Mouse (Mus musculus) frontal cortex, postnatal 14 days (tissue): Measurements from ENCODE around the gene Begain.
A peak's percentile ranks its signal among the peaks of the same experiment; 100 is the strongest.

ENCODE experiments used
- DNase-seq, 2 experiments: peaks; one replicate each; pipeline ENCODE4 v3.0.0; 2022; ENCODE audit warnings: low spot score in 2 of 2

Gene Begain

DNA sequence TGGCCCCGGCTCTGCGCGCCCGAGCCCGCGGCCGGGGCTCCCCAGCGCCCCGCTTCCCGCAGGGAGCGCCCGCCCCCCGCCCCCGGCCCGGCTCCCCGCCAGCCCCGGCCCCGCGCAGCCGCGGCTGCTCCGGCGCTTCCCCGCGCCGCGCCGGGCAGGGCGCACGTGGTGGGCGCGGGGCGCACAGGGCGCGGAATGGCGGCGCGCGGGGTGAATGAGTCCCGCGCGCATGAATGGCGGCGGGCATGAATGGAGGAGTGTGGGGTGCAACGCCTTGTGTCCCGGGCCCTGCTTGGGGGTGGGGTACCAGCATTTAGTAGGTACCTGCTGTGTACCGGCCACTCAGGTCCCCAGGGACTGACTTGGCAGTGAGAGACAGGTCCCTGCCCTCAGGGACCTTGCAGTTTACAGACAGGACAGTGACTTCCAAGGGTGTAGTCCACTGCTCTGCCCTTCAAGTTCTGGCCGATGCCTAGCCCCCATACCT lies at the start of gene Begain:
Gene Begain, minus strand, starts transcription at position 51 of the 487 bp plus-strand sequence.
- DNase-seq = no peak

DNA sequence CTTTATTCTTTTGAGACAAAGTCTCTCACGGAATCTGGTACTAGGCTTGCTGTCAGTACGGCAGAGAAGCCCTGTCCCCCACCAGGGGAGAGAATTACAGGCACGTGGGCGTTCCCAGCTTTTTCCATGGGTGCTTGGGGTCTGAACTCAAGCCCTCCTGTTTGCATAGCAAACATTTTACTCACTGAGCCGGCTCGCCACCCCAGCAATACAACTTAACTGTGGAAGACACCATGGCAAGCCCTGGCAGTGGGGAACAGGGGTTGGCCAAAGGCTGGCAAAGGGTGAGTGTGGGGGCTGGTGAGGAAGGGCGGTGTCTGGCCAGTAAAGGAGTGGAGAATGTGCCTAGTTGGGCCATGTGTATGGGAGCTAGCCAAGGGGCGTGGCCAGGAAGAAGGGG lies 47.7 kb upstream of the Begain start:
- DNase-seq = no peak

DNA sequence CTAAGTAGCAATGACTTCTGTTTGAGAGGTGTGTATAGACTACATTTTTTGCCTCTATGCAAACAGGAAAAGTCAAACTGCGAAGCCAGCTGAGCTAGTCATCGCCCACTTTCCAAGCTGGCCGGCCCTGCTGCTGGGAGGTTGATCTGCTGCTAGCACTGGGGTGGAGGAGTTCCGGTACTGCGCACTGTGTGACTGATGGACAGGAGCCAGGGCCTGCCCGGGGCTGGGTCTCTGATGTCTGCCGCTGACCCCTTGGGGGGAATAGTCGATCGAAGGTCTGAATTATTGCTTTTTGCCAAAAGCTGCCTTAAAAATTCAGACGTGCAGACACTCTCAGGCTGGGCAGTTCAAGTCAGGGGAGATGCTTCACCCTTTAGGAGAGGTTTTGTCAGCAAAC lies 47.1 kb upstream of the Begain start:
- no peak for DNase-seq

DNA sequence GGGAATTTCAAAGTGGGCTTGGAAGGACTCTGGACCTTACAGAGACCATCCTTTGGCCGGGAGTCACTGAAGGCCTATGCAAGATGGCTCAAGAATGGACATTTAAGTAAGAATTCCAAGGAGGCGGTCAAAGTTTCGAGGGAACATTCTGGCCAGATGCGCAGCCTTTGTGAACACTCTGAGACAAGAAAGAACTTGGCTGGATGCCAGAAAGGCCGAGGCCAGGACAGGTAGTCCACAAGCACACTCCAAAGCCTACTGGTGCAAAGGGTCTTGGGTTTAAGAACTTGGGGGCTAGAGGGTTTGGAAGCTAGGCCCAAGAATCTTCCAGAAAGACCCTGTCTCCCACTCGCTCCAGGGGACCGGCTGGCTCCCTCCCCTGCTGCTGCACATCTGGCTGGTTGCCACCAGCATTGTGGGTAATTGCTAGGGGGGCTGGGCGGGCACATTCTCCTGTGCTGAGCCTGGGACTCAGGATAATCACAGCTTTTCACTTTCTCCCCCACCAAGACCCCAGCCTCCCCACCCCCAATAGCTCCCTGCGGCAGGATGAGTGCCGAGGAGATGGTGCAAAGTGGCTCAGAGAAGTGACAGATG lies 45.1 kb upstream of the Begain start:
- peak in 1 of 2 experiments; percentile 7 for DNase-seq

DNA sequence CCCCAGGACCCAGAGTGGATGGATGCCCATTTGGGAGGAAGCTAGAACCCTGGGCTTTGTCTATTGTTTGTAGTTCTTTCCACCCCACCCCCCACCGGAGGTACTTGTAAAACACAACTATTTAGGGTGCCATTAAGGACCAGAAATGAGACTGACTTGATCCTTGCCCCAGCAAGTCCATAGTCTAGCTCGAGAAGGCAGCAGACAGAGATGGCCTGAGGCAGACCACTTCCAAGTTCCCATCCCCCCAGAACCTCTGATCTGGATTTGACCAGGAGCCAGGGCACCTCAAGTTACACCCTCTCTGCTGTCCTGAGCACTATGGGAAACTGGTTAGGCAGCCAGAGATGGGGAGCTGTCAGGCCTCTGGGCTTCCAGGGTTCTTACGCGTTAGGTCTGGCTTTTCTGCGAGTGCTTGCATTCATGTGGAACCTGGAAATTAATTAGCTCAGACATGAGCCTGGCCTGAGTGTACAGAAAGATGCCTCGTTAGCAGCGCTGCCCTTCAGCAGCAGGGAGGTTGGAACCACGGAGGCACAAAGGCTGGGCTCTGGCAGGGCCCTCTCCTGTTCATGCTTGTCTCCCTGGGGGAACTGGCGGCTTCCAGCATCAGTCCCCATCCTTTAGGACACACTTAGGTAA lies 44.5 kb upstream of the Begain start:
- DNase-seq = no peak

DNA sequence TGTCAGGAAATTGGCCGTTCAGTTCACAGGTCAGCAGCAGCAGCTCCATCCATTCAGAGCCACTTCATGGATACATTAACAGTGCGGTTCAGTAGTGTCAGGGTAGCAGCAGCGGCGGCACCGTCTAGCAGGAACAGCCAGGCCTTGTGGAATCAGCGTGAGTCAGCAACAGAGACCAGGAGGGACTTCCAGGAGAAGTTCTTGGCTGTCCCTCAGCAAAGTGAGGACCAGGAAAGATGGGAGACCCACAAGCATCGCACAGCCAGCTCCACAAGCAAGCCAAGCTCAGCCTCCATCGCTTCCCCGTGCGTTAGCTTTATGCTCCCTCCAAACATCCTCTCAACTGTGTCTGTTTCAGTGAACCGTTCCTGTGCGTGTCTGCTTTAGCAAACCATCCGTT lies 40.9 kb upstream of the Begain start:
- no peak for DNase-seq

DNA sequence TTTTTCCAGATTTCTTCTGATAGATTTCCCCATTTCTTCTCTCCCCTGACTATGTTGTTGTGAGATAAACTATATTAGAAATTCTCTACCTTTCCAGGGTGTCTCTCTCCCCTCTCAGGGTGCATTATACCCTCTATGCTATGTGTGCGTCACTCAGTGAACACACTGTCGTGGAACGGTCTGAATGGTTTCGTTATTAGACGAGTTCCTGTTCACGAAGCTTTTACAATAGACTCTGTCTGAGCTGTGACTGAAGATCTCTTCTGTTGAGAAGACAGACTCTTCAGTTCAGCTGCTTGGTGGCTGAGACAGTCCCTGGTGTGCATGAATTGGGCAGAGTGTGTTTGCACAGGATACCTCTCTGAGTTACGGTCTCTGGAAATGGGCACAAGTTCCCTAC lies 32.4 kb upstream of the Begain start:
- DNase-seq = no peak

DNA sequence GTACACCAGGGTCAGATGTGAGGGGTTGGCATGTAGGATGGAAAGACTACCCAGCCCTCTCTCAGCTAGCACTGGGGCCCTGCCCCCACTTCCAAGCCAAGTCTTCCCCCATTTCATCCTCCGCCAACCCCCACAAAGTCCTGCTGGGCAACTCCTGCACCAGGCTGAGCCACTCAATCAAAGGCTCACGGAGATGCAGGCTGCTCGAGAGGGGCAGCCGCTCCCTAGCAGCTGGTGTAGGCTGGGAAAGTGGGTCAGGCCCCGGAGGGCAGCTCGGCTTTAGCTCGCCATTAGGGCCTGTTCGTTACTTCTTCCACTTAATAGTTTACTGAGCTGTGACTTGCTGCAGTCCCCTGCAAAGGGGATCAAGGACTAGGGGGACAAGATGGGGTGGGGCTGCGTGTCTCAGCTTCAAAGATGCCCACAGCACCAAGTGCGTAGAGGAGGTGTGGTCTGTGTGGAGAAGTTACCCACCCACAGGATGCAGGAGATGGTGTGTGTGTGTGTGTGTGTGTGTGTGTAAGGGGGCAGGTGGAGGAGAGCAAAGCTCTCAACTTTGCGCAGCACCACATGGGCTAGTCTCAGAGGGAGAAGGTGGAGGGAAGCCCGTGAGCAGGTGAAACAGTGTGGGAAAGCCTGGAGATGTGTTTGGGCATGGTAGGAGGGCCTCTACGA lies 22.6 kb upstream of the Begain start:
- DNase-seq = no peak

DNA sequence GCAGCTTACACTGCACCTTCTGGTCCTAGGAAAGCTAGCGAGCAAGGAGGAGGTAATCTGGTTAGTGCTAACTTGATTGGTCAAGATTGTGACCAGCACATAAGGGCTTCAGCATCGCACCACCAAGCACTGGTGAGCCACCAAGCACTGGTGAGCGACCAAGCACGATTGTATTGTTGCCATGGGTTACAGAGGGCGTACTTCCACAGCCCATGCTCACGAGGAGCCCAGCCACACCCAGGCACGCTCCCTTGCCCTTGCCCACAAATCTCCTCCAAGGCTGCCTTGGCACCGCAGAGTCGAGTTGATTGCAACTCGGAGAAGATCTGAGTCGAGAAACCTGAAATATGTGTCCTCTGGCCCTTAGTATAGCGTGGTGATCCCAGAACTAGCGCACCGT lies 22.0 kb upstream of the Begain start:
- DNase-seq = no peak

DNA sequence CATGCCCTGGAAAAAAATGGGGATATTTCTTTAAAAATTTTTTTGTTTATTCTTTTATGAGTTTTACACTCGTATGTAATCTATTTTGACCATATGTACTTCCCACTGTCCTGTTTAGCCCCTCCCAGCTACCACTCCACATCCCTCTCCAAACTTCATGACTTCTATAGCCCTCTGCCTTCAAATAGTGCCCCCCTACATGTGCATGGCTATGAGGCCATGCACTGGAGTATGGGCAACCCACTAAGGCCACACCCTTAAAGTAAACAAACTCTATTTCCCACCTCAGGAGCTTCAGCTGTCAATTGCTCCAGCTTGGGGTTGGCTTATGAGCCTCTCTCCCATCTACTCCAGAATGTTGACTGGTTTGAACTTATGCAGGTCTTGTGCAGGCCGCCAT lies 18.1 kb upstream of the Begain start:
- no peak for DNase-seq

DNA sequence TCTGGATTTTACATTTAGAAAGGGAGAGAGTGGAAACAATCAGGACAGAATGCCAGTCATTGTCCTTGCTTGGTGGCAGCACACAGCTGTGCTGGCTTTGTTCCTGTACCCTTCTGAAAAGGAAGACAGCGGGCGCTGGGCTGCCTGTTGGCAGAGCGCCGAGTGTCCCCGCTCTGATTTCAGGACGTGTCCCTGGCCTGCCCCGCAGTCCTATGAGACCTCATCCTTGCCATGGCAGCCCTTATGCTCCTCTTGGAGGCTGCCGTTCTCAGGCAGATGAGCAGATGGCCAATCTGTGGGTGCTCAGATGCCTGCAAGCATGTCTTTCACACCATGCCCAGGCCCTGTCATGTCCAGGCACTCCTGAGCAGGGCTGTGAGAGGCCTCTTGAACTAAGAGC lies 17.7 kb upstream of the Begain start:
- no peak for DNase-seq

DNA sequence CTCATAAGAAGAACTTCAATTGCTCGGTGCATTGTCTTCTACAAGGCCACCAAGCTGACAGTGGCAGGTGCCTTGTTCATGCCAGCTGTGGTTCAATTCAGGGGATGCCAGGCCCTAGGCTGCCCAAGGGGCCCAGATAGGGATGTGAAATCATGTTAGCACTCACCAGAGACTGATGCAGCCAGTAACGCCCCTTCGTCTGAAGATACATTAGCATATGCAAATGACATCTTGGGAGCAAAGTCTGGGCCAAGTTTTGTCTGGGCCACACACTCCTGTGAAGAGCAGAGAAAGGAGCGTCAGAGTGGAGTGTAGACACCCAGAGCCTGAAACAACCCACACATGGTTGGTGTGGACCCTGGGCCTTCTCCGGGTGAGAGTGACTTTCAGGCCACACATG lies 17.0 kb upstream of the Begain start:
- no peak for DNase-seq

DNA sequence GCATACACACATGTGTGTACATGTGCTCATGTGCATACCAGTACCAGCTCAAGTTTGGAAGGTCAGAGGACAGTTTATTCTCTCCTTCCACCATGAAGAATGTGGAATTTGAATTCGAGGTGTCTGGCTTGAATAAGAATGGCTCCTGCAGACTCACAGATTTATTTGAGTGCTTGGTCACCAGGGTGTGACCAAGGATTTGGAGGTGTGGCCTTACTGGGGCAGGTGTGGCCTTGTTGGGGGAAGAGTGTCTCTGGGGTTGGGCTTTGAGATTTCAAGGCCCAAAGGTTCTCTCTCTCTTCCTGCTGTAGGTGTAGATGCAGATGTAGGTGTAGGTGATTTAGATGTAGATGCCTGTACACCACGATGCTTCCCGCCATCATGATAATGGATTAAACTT lies 15.5 kb upstream of the Begain start:
- no peak for DNase-seq

DNA sequence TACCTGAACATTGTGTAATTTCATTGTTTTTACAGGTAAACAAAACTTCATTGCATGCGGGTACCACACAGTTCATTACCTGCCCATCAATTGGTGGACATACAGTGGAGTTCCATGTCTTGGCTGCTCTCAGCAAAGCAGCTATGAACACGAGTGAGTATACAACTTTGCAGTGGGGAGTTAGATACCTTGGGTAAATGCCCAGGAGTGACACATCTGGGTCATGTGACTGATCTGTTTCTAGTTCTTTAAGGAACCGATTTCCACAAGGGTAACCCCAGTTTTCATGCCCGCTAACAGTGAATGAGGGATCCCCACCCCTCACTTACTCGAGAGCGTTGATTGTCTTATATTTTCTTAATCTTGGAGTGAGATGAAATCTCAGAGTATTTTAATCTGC lies 9.0 kb upstream of the Begain start:
- DNase-seq = no peak

DNA sequence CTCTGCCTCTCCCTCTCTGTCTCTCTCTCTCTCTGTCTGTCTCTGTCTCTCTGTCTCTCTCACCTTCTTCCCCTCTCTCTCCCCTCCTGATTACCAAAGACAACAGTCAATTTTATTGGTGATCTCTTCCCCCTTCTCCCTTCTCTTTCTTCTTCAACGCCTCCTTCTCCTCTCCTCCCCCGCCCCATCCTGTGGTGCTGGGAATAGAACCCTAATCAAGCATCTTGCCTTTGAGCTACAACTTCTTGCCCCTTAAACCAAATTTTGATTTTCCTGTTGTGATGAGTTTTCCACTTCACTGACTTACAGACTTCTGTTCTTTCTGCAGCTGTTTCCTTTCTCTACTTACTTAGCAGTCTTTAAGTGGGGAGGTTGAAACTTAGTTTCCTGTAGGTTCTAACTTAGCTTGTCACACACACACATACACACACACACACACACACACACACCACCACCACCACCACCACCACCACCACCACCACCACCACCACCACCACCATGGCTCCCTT lies 6.8 kb upstream of the Begain start:
- no peak for DNase-seq

DNA sequence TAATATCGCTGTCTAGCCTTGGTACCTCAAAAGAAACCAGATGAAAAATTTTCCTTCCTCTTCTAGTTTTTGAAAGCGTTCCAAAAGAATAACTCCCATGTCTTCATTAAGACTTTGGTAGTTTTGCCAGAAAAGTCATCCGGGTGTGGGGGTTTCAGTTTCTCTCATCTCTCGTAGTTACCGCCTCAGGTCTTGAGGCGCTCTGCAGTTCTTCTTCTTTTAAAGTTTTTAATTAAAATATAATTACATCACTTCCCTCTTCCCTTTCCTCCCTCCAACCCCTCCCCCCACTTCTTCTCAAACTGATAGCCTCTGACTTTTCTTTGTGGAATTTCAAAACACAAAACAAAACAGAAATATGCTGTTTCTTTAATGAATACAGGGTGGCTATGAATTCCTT lies 6.1 kb upstream of the Begain start:
- no peak for DNase-seq

DNA sequence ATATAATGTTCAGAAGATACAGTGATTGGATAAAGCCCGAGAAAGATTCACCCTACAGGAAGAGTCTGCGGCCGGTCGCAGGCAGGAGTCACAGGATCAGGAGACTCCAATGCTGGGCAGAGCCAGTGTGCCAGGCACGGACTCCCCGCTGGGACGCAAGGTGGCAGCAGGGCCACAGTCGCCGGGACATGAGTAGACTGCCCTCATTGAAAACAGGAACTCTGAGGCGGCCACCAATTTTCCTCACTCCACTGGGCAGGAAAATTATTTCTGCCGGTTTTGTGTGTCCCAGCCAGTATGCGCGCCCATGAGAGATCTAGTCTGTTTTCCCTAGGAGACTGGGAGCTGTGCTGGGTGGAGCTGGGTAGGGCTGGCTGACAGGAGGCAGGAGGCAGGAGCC lies 3.2 kb upstream of the Begain start:
- DNase-seq = no peak

DNA sequence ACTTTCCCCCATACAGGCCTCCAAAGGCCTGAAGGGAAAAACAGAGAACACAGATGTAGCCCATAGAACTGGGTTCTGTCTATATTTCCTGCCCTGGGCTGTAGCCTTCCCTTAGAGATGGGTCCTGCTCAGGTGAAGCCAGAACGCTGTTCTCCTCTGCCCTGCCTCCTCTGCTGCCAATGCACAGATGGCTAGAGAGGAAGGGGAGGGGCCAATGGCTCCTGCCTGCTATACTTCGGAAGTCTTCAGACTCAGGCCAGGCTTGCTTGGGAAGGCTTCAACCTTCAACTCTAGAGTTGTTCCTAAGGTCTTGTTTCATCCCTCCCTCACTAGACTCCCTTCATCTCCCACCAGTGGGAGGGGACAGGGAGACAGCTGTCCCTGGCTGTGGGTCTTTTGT lies 1.7 kb upstream of the Begain start:
- DNase-seq = no peak

DNA sequence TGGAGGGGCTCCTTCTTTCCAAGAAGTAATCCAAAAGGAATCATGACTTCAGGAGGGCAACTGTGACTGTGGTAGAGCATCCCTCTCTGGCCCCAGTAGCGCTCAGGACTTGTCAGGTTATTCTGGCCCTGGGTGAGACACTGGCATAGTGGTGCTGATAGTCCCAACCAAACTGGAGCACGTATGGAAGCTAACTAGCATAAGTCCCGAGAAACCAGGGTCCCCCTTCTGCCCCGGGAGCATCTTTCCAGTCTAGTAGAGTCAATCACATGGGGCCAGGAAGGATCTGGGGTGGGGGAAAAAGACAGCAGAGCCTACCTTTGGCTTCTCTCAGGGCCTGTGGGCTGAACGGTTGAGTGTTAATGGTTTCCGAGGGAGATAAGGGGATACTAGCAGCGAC lies 721 bp upstream of the Begain start:
- DNase-seq = no peak

DNA sequence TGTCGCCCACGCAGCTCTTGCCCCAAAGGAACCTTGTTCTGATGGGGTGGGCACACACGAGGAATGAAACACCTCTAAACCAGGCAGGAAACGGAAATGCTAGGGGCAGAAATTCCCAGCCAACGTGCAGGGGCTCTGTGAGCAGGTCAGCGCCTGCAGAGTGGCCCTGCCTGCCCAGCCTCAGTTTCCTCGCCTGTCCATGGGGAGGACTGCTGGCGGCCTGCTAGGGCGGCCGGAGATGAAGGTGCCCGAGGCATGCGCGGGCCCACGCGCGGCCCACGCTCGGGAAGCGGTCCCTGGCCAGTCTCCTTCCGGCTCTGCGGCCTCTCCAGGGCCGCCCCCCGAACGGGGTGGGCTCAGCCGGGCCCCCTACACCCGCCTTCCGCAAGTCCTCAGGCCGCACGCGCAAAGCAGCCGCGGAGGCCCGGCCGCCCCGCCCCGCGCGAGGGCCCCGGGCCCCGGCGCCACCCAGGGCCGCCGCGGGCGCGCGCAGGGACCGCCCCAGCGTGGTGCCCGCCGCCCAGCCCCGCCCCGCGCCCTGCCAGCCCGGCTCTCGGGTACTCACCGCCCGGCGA lies 369 bp downstream of the Begain start:
- DNase-seq = peak in 1 of 2 experiments; percentile 36

DNA sequence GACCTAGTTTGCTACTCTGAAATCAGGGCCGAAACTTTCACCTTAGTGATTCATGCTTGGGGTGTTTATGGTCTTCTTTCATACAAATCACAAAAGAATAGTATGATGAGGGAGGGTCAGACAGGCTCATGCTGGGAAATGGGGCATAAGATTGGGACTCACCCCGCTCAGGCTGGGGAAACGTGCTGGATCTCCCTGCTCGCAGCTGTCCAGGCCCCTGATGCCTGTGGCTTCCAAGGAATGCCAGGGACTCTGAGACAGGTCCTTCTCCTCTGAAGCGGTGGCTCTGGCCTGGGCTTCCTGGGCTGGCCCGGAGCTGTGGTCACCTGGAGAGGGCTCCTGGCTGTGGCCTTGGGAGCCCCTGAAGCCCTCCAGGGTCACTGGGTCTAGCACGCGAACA lies 9.4 kb downstream of the Begain start:
- DNase-seq = no peak

DNA sequence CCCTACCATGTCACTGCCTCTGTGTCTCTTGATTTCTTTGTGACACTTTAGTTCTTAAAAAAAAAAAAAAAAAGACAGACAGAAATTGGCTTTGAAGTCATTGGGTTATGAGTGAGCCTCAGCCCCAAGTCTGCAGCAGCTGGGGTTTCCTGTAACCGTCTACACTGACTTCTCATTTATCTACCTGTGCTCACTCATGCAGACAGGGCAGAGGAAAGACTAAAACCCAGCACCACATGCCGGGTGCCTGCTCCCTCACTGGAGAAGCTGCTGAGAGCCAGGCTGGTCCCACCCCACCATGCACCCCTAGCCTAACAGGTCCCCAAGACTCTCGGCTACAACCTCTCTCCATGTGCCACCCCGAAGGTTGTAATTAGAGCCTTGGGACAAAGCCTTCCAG lies 10.3 kb downstream of the Begain start:
- DNase-seq = no peak
